Mouse (Mus musculus) right cerebral cortex, adult 18-20 months (tissue): ENCODE results near the gene Gm7682.
"Not testable (repeated sequence)": the region's sequence is repeated elsewhere in the genome, so short reads cannot be mapped to it uniquely, and the experiment has no call there.

ENCODE experiments used
- DNase-seq: peaks from one replicate; pipeline ENCODE4 v3.0.0; 2022; ENCODE audit warnings: mixed read lengths

Gm7682 gene

GRCm38 (mm10) chr5:94445484-94445883 is at the start of gene Gm7682:
Gene Gm7682, plus strand, starts transcription at chr5:94445784.
- not testable (repeated sequence) for DNase-seq
